Mouse (Mus musculus): ENCODE results near the gene Actn1. TPM values are rescaled to one million over a fixed set of nuclear protein-coding genes. Genes with fewer than 3 reads are reported as not detected.

Actn1 gene
- polyA plus RNA-seq, 1 experiment from 2014 or later: 279 TPM

- DNase-seq (ENCODE audit: low read depth, low spot score) (no peak), ATAC-seq (no peak)
- TF ChIP-seq CTCF (IDR thresholded peaks at IDR 0.05): no peak
- no peaks in the 10 kb centered on the region for H3K27me3 ChIP-seq
- CTCF ChIA-PET: interaction anchor here (0.9 to 1.8 kb wide), 4 partner anchors 24 to 783 kb away, joined by 3 to 5 read pairs (median 4); no protein-coding TSS in a partner anchor
- in situ Hi-C loops (cut with MboI; ENCODE audit: low pct_unique_long_range_greater_than_20kb): loop anchor here (25.0 kb wide), 1 partner anchor 954 kb away; the partner anchor contains the start of gene Rdh11
- POLR2A ChIA-PET: no interaction called here
Observed at GRCm38 (mm10) chr12:80141470-80141869, 118.7 kb downstream of the Actn1 start.

- CTCF ChIA-PET: interaction anchor here (0.9 to 1.4 kb wide), 4 partner anchors 24 to 782 kb away, joined by 3 to 5 read pairs (median 3); no protein-coding TSS in a partner anchor
- POLR2A ChIA-PET: no interaction called here
- no peak for DNase-seq (ENCODE audit: low read depth, low spot score)
- H3K27me3 ChIP-seq: no peaks in the 10 kb centered on the region
- in situ Hi-C loops (cut with MboI; ENCODE audit: low pct_unique_long_range_greater_than_20kb): loop anchor here (25.0 kb wide), 1 partner anchor 954 kb away; the partner anchor contains the start of gene Rdh11
- no peak for TF ChIP-seq CTCF (IDR thresholded peaks at IDR 0.05)
- no peak for ATAC-seq
Observed at GRCm38 (mm10) chr12:80141011-80141410, 119.2 kb downstream of the Actn1 start.

- H3K27me3 ChIP-seq: no peaks in the 10 kb centered on the region
- ATAC-seq: no peak
- DNase-seq (ENCODE audit: low read depth, low spot score): no peak
- CTCF ChIA-PET: no interaction called here
- TF ChIP-seq CTCF (IDR thresholded peaks at IDR 0.05): no peak
- POLR2A ChIA-PET: no interaction called here
- in situ Hi-C loops (cut with MboI; ENCODE audit: low pct_unique_long_range_greater_than_20kb): loop anchor here (5.0 to 25.0 kb wide), 3 partner anchors 525 to 950 kb away; partner anchors contain the start of gene Rdh11
Observed at GRCm38 (mm10) chr12:80137744-80138143, 122.4 kb downstream of the Actn1 start.

GRCm38 (mm10) chr12:80137246-80137645 lies 122.9 kb downstream of the Actn1 start:
- ChIA-PET POLR2A (no interaction called here), CTCF (no interaction called here)
- DNase-seq (ENCODE audit: low read depth, low spot score): no peak
- H3K27me3 ChIP-seq: no peaks in the 10 kb centered on the region
- ATAC-seq: no peak
- no peak for TF ChIP-seq CTCF (IDR thresholded peaks at IDR 0.05)
- in situ Hi-C loops (cut with MboI; ENCODE audit: low pct_unique_long_range_greater_than_20kb): loop anchor here (5.0 to 25.0 kb wide), 3 partner anchors 525 to 950 kb away; partner anchors contain the start of gene Rdh11

GRCm38 (mm10) chr12:80136264-80136930 lies 123.8 kb downstream of the Actn1 start:
- in situ Hi-C loops (cut with MboI; ENCODE audit: low pct_unique_long_range_greater_than_20kb): loop anchor here (5.0 to 25.0 kb wide), 3 partner anchors 524 to 949 kb away; partner anchors contain the start of gene Rdh11

GRCm38 (mm10) chr12:80135173-80135572 lies 125.0 kb downstream of the Actn1 start:
- CTCF ChIA-PET: no interaction called here
- no peaks in the 10 kb centered on the region for H3K27me3 ChIP-seq
- TF ChIP-seq CTCF (IDR thresholded peaks at IDR 0.05): no peak
- no peak for DNase-seq (ENCODE audit: low read depth, low spot score)
- in situ Hi-C loops (cut with MboI; ENCODE audit: low pct_unique_long_range_greater_than_20kb): loop anchor here (5.0 to 25.0 kb wide), 3 partner anchors 523 to 948 kb away; partner anchors contain the start of gene Rdh11
- ATAC-seq: no peak
- POLR2A ChIA-PET: no interaction called here

More at GRCm38 (mm10) chr12:80136264-80136930, 123.8 kb downstream of the Actn1 start:
- ATAC-seq (no peak), DNase-seq (ENCODE audit: low read depth, low spot score) (no peak)
- POLR2A ChIA-PET: interaction anchor here (0.5 to 0.6 kb wide), 2 partner anchors 24 to 89 kb away, joined by 5 to 7 read pairs; partner anchors contain the start of gene Zfp36l1
- TF ChIP-seq CTCF (IDR thresholded peaks at IDR 0.05): no peak
- H3K27me3 ChIP-seq: no peaks in the 10 kb centered on the region
- CTCF ChIA-PET: no interaction called here

- CTCF ChIA-PET: interaction anchor here (1.0 to 2.4 kb wide), 4 partner anchors 15 to 775 kb away, joined by 3 to 8 read pairs (median 4); no protein-coding TSS in a partner anchor
- in situ Hi-C loops (cut with MboI; ENCODE audit: low pct_unique_long_range_greater_than_20kb): loop anchor here (25.0 kb wide), 1 partner anchor 946 kb away; the partner anchor contains the start of gene Rdh11
- POLR2A ChIA-PET: interaction anchor here (1.8 to 4.9 kb wide), 2 partner anchors 22 to 521 kb away, joined by 4 to 39 read pairs; partner anchors contain the start of gene Zfp36l1
- ATAC-seq (no peak), DNase-seq (ENCODE audit: low read depth, low spot score) (no peak)
- H3K27me3 ChIP-seq: no peaks in the 10 kb centered on the region
- no peak for TF ChIP-seq CTCF (IDR thresholded peaks at IDR 0.05)
Observed at GRCm38 (mm10) chr12:80133011-80133545, 127.1 kb downstream of the Actn1 start.

- in situ Hi-C loops (cut with MboI; ENCODE audit: low pct_unique_long_range_greater_than_20kb): loop anchor here (25.0 kb wide), 1 partner anchor 945 kb away; the partner anchor contains the start of gene Rdh11
- no peak for TF ChIP-seq CTCF (IDR thresholded peaks at IDR 0.05)
- peak; percentile 65 for ATAC-seq
- H3K27me3 ChIP-seq: no peaks in the 10 kb centered on the region
- ChIA-PET POLR2A (interaction anchor here (1.0 to 4.9 kb wide), 6 partner anchors 17 to 521 kb away, joined by 3 to 39 read pairs (median 5); partner anchors contain the start of gene Zfp36l1), CTCF (interaction anchor here (1.0 to 2.4 kb wide), 5 partner anchors 13 to 774 kb away, joined by 3 to 8 read pairs (median 4); no protein-coding TSS in a partner anchor)
- DNase-seq (ENCODE audit: low read depth, low spot score): no peak
Observed at GRCm38 (mm10) chr12:80132250-80133003, 127.7 kb downstream of the Actn1 start.

- in situ Hi-C loops (cut with MboI; ENCODE audit: low pct_unique_long_range_greater_than_20kb): loop anchor here (25.0 kb wide), 1 partner anchor 944 kb away; the partner anchor contains the start of gene Rdh11
- ATAC-seq (no peak), DNase-seq (ENCODE audit: low read depth, low spot score) (no peak)
- POLR2A ChIA-PET: interaction anchor here (1.0 to 4.9 kb wide), 6 partner anchors 16 to 520 kb away, joined by 3 to 39 read pairs (median 5); partner anchors contain the start of gene Zfp36l1
- no peaks in the 10 kb centered on the region for H3K27me3 ChIP-seq
- CTCF ChIA-PET: interaction anchor here (1.1 to 2.4 kb wide), 6 partner anchors 10 to 784 kb away, joined by 4 to 15 read pairs (median 6); no protein-coding TSS in a partner anchor
- no peak for TF ChIP-seq CTCF (IDR thresholded peaks at IDR 0.05)
Observed at GRCm38 (mm10) chr12:80131359-80132249, 128.6 kb downstream of the Actn1 start.
